Mouse (Mus musculus) thymus, adult 2 months (tissue): ENCODE results near the gene Mboat7.
"Not testable (repeated sequence)": the region's sequence is repeated elsewhere in the genome, so short reads cannot be mapped to it uniquely, and the experiment has no call there.

Experiments
- CTCF ChIP-seq: fragments of 200-500 bp; IDR thresholded peaks from 2 replicates; pipeline ENCODE4 v1.5.1; 2012; ENCODE audit warnings: mild to moderate bottlenecking, control low read depth, low read length, moderate library complexity, borderline replicate concordance; ENCODE audit not compliant: control insufficient read depth, poor library complexity, insufficient read depth; ENCODE audit errors: extremely low read depth
- POLR2A ChIP-seq: fragments of 200-500 bp; IDR thresholded peaks from 2 replicates; pipeline ENCODE4 v1.6.1; 2012; ENCODE audit warnings: mild to moderate bottlenecking, low read length, control low read depth, moderate library complexity; ENCODE audit not compliant: control insufficient read depth, poor library complexity, insufficient read depth; ENCODE audit errors: extremely low read depth

- not testable (repeated sequence) for TF ChIP-seq CTCF, POLR2A
These were observed 39.4 kb upstream of the Mboat7 start for GRCm38 (mm10) chr7:3732675-3733074.
